Mouse (Mus musculus): ENCODE measurements around the gene Dlgap5.
A peak's percentile ranks its signal among the peaks of the same experiment; 100 is the strongest.

The Dlgap5 gene

GRCm38 (mm10) chr14:47395462-47396026 is 22.7 kb downstream of the Dlgap5 start:
- DNase-seq (ENCODE audit: low spot score in 2 of 2) = no peak

- no peak for DNase-seq (ENCODE audit: low spot score in 2 of 2)
Measured at GRCm38 (mm10) chr14:47395007-47395406, 23.2 kb downstream of the Dlgap5 start.

DNA sequence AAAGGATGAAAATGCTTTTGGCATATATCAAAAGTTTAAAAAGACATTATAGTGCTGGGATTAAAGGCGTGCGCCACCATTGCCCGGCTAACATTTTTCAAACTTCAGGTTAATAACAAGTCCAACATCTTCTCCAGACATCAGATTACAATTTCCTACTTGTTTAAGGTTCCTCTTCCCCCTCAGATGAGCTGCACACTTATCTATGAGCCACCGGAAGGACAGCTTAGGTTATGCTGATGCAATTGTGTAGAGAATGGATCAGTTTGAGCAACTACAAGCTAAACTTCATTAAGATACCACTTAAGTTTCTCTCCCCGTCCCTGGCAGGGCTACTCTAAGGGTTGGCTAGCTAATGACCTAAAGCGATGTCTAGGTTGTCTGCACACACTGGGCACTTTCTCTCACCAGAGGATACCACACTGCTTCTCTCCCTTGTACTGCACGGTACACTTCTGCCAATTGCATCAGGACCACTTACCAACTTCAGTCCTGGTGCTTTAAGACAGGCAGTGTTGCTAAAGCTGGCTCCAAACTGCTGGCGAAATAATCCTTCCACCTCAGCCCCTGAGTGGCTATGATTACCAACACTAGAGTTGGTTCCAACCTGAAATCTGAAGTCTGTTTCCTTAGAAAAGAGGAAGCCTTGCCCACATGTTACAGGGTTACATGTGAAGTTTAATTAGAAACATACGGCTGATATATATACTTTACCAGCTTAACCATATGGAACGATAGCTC is 24.7 kb downstream of the Dlgap5 start:
- no peak for DNase-seq (ENCODE audit: low spot score in 2 of 2)

DNA sequence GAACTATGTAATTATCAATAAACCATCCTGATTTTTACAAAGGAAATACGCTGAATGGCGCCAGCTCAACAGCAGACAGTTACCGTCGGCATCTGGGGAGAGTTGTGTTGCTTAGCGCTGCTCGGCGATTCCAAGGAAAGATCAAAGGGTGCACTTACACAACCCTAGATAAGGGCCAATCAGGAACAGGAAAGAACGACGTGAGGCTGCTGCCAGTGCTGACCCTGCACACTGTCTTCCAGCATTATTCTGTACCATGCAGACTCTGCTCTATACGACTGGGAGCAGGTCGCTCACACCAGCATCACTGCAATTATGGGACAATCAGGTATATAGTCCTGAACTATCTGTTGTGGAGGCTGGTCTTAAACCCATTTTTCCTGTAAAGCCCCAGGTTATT is 32.1 kb downstream of the Dlgap5 start:
- no peak for DNase-seq (ENCODE audit: low spot score in 2 of 2)

- no peak for DNase-seq (ENCODE audit: low spot score in 2 of 2)
Measured at GRCm38 (mm10) chr14:47384653-47385052, 33.6 kb downstream of the Dlgap5 start.

- DNase-seq (ENCODE audit: low spot score in 2 of 2) = no peak
Measured at GRCm38 (mm10) chr14:47383911-47384310, 34.3 kb downstream of the Dlgap5 start.

DNA sequence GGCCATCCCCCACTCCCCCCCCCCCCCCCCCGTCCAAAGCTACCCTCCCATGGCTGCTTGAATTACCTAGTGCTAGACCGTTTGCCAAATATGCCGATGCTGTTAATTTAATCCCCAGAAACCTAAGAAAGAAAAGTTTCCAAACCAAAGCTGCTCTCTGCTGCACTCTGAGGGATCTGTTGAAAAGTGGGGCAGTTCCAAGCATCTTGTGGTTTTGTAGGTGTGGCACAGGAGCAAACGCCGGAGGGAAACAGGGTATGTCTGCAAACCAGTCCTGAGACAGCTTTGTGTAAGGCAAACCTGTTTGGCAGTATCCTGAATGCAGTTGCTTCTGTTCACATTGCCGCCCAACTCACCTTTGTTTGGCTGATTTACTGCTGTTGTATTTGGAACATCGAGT is 39.9 kb downstream of the Dlgap5 start:
- no peak for DNase-seq (ENCODE audit: low spot score in 2 of 2)

GRCm38 (mm10) chr14:47376526-47376925 is 41.7 kb downstream of the Dlgap5 start:
- DNase-seq (ENCODE audit: low spot score in 2 of 2) = no peak

DNA sequence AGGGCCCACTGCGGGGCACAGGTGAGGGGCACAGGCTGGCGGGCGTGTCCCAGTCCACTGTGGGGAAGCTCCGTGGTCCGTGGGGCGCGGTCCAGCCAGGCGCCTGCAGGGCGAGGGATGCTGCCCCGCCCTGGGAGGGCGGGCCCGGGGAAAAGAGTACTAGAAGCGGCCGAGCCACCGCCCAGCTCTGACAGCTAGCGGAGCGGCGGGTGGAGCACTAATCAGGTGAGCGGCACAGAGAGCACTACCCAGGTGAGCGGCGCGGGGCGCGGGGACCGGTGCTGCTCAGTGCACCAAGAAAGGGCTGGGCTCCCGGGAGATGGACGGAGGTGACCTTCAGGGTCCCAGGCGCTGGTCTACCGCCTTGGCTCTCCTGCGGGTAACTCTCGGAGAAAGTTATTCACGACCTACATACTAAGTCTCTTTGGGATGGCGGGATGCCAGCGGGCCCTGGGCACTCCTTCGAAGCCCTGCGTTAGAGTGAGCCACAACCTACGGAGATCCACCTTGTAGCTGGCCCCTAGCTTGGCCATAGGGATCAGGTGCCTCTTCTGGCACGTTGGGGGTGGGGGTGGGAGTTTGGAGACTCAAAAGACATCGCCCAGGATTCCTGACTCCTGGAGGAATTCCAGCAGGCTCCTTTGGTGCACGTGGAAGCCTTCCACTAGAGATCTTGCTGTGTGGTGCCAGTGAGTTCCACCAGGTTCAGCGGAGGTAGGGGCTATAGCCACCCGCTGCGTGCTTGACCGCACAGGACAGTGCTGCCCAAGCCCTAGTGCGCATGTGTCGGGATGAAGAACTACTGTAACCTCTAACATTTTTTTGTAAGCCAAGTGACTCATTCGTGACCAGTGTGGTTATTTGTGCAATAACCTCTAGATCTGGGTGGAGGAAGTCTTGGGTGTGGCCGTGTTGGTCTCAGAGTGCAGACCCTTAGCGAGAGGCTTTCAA is 44.2 kb downstream of the Dlgap5 start:
- no peak for DNase-seq (ENCODE audit: low spot score in 2 of 2)

DNA sequence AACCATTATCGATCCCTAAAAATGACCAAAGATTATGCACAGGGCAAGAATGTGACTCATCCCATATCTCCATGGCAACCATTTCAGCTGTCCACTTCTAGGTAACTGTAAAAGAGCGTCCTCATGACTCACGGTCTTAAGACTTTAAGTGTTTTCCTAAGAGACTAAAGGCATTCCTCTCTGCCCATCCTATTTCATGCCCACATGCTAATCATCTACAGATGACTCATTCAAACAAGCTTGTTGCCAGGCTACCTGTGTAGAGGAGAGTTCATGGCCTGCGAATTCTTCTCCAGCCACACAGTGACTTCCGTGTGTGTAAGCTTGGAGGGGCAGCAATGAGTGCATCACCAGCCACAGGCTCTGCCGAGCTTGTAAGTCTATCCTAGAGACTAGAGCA is 46.5 kb downstream of the Dlgap5 start:
- DNase-seq (ENCODE audit: low spot score in 2 of 2) = no peak

GRCm38 (mm10) chr14:47370790-47371189 is 47.4 kb downstream of the Dlgap5 start:
- no peak for DNase-seq (ENCODE audit: low spot score in 2 of 2)

DNA sequence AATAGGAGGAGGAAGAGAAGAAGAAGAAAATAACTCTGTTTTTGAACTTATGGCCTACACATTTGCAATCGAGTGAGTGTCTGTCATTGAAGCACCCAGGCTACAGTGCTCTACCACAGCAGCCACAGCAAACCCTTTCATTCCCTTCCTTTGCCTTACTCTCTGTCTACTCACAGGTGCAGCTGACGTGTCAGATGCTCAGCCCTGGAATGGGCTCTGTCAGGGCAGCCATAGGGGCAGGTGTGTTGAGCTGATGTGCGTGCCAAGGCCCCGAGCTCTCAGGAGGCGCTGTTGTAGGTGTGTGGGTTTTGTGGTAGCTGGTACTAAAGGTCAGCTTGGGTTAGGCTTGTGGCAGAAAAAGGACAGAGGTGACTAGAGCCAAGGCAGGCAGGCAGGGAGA is 48.5 kb downstream of the Dlgap5 start:
- DNase-seq (ENCODE audit: low spot score in 2 of 2) = no peak

- peak in 1 of 2 experiments; percentile 55 for DNase-seq (ENCODE audit: low spot score in 2 of 2)
Measured at GRCm38 (mm10) chr14:47367461-47367860, 50.7 kb downstream of the Dlgap5 start, which contains the start of gene Lgals3. TSS of gene Lgals3 (plus strand) at chr14:47367751.

GRCm38 (mm10) chr14:47366881-47367321 is 51.3 kb downstream of the Dlgap5 start:
- peak in 1 of 2 experiments; percentile 67 for DNase-seq (ENCODE audit: low spot score in 2 of 2)

DNA sequence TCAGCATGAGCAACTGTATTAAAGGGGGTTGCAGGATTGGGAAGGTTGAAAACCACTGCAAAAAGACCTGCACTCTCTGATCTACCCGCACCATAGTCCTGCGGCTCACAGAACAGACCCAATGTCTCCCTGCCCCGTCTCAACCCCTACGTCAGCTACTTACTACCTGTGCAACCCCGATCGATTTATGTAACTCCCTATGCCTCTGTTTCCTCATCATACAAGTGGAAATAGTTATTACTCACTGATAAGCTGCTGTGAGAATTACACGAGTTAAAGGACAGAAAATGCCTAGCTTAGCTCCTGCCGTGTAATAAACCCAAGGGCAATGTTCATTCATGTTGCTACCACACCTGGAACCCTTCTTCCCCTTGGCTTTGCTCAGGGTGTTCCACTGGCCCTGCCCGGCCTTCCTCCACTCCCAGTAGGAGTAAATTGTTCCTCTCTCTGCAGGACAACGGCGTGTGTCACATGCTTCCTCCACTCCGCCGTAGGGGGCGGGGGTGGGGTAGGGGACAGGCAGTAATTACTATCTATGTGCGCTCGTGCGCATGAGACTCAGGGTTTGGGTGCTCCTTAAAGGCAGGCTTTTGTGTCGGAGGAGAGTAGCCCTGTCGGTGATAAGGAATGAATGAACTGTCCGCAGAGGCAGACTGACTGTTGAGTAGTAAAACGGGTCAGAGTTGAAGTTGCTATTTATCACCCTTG is 53.3 kb downstream of the Dlgap5 start:
- DNase-seq (ENCODE audit: low spot score in 2 of 2) = no peak

GRCm38 (mm10) chr14:47361899-47362298 is 56.3 kb downstream of the Dlgap5 start:
- DNase-seq (ENCODE audit: low spot score in 2 of 2) = no peak

DNA sequence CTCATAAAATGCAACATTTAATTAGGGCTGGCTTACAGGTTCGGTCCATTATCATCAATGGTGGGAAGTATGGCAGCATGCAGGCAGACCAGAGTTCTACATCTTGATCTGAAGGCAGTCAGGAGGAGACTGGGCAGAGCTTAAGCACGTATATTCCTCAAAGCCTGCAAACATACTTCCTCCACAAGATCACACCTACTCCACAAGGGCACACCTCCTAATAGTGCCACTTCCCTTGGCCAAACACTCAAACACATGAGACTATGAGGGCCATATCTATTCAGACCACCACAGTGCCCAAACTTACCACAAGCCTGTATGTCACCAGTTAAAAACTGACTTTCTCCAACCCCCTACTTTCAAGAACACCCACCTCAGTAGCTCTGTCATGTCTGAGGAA is 56.8 kb downstream of the Dlgap5 start:
- no peak for DNase-seq (ENCODE audit: low spot score in 2 of 2)

GRCm38 (mm10) chr14:47359610-47360009 is 58.6 kb downstream of the Dlgap5 start:
- no peak for DNase-seq (ENCODE audit: low spot score in 2 of 2)

DNA sequence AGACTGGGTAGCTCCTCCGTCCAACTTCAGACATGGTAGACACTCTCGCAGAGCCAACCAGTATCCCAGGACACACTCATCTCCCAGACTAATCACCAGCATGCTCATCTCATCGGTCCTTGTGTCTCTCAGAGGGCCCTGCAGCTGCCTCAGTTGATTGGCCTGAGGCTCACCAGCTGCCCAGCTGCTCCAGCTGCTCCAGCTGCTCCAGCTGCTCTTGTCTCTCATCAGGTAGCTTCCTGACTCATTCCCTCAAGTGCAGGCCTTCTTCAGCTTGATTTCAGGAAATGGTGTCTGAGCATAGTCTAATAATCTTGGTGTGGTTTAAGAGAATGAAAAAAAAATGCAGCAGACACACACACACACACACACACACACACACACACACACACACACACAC is 61.6 kb downstream of the Dlgap5 start:
- DNase-seq (ENCODE audit: low spot score in 2 of 2) = no peak

DNA sequence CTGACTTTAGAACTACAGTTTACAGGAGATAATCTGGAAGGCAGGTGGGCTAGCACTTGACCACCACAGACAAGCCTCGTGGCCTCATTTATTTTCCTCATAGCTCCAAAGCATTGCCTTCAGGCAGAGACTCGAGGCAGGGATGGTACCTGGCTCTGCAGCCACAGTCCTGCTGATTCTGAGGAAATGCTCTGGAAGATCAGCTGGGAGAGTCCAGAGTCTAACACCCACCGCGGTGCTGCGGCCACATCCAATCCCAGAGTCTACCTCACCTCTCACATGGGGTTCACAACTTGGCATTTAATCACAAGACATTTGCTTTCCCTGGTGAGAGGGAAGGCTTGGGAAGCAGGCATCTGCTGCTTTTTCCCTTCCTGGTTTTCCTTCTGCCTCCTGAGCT is 63.3 kb downstream of the Dlgap5 start:
- no peak for DNase-seq (ENCODE audit: low spot score in 2 of 2)

GRCm38 (mm10) chr14:47354111-47354577 is 64.1 kb downstream of the Dlgap5 start:
- no peak for DNase-seq (ENCODE audit: low spot score in 2 of 2)

DNA sequence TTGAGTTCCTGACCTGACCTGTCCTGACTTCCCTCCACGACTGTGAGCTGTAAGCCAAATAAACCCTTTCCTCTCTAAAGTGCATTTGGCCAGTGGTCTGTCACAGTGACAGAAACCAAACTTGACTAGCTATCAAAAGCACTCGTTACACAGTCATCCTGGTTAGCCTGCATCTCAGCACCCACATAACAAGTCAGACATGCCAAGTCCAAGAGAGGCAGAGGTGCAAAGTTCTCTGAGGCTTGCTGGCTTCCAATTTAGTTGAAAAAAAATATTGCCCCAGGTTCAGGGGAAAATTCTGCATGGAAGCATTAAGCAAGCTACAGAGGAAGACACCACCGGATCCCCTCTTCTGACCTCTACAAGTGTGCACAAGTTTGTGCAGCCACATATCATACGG is 65.0 kb downstream of the Dlgap5 start:
- no peak for DNase-seq (ENCODE audit: low spot score in 2 of 2)

All from cerebellum, postnatal 4 days (tissue).